Mouse (Mus musculus): ENCODE data around the gene Gstcd. TPM values are rescaled to one million over a fixed set of nuclear protein-coding genes. Genes with fewer than 3 reads are reported as not detected.
A peak's percentile ranks its signal among the peaks of the same experiment; 100 is the strongest.

Gene Gstcd
- polyA plus RNA-seq, 1 experiment: 4.0 TPM

DNA sequence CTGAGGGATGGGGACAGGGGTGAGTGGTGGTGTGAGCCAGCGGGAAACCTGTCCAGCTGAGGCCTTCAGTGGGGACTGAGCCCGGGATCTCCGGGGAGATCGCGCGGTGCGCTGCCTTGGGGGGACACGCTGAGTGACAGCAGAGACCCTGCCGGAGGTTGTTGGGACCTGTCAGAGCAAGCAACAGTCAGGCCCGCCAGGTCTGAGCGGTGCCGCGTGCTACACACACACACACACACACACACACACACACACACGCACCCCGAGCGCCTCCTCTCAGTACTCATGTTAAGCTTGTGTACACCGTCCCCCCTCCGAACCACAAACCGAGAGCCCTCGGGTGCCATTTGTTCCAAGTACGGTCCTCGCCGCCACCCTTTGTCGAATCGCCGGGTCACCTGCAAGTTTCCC, 142.4 kb downstream of the Gstcd start:
- H3K27ac ChIP-seq (ENCODE audit: insufficient read depth, low read length): no peak overlapping the region
- H3K4me1 ChIP-seq (ENCODE audit: control insufficient read depth, insufficient read depth, low read length): no peaks in the 10 kb centered on the region
- no peak for TF ChIP-seq CTCF (IDR thresholded peaks at IDR 0.05; ENCODE audit: extremely low read depth, insufficient read depth, low read length)
- TF ChIP-seq POLR2A (IDR thresholded peaks at IDR 0.05; ENCODE audit: extremely low read depth, insufficient read depth, low read length): no peak
- H3K4me3 ChIP-seq (ENCODE audit: insufficient read depth, low read length): peak overlapping the region; percentile 51

- no peak for TF ChIP-seq CTCF (IDR thresholded peaks at IDR 0.05; ENCODE audit: extremely low read depth, insufficient read depth, low read length)
- TF ChIP-seq POLR2A (IDR thresholded peaks at IDR 0.05; ENCODE audit: extremely low read depth, insufficient read depth, low read length): no peak
- H3K4me3 ChIP-seq (ENCODE audit: insufficient read depth, low read length): 0 out of 2 replicates have a peak overlapping the region, but pooled peaks have one; percentile 17
Measured at GRCm38 (mm10) chr3:132948298-132948795, 143.5 kb downstream of the Gstcd start.

DNA sequence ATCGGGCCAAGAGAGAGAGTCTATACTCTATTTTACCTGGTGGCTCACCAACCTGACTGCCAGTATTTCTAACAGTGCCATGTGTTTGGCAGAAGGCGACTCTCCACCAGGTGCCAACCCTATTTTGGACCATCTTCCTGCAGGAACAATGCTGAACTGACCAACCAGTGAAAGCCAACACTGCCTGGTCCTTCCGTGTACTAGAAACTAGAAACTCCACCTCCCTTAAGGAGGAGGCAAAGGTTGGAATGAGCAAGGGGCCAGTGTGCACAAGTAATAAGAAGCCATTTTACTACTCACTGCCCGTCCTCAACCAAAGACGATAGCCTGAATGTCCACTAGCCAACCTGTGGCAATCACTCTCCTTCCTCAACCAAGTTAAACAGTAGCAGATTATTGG, 145.7 kb downstream of the Gstcd start:
- Histone ChIP-seq H3K4me3 (ENCODE audit: insufficient read depth, low read length) (no peak overlapping the region), H3K4me1 (ENCODE audit: control insufficient read depth, insufficient read depth, low read length) (no peaks in the 10 kb centered on the region), H3K27ac (ENCODE audit: insufficient read depth, low read length) (no peak overlapping the region)
- TF ChIP-seq CTCF (IDR thresholded peaks at IDR 0.05; ENCODE audit: extremely low read depth, insufficient read depth, low read length): no peak
- no peak for TF ChIP-seq POLR2A (IDR thresholded peaks at IDR 0.05; ENCODE audit: extremely low read depth, insufficient read depth, low read length)

More at GRCm38 (mm10) chr3:132948298-132948795, 143.5 kb downstream of the Gstcd start:
- no peaks in the 10 kb centered on the region for H3K4me1 ChIP-seq (ENCODE audit: control insufficient read depth, insufficient read depth, low read length)
- H3K27ac ChIP-seq (ENCODE audit: insufficient read depth, low read length): no peak overlapping the region

GRCm38 (mm10) chr3:132945669-132946068, 146.2 kb downstream of the Gstcd start:
- Histone ChIP-seq H3K4me3 (ENCODE audit: insufficient read depth, low read length) (no peak overlapping the region), H3K27ac (ENCODE audit: insufficient read depth, low read length) (no peak overlapping the region), H3K4me1 (ENCODE audit: control insufficient read depth, insufficient read depth, low read length) (no peaks in the 10 kb centered on the region)
- TF ChIP-seq CTCF (IDR thresholded peaks at IDR 0.05; ENCODE audit: extremely low read depth, insufficient read depth, low read length): no peak
- TF ChIP-seq POLR2A (IDR thresholded peaks at IDR 0.05; ENCODE audit: extremely low read depth, insufficient read depth, low read length): no peak

DNA sequence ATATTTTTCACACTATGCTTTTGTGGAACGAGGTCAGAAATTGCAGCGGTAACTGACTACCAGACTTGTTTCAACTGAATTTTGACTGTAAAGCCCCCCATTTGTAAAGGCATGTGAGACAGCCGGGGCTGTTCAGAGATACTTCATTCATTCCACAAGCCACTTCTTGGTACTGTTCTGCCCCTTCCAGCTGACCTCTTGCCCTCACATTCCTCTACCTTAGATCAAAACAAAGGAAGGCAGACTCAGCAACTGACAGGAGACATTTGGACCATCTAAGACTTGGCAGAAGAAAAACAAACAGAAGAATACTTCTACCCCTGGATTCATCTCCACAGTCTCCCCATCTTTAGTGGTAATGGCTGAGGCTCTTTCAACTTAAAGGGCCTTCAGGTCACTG, 147.2 kb downstream of the Gstcd start:
- H3K4me1 ChIP-seq (ENCODE audit: control insufficient read depth, insufficient read depth, low read length): no peaks in the 10 kb centered on the region
- no peak overlapping the region for H3K27ac ChIP-seq (ENCODE audit: insufficient read depth, low read length)
- TF ChIP-seq CTCF (IDR thresholded peaks at IDR 0.05; ENCODE audit: extremely low read depth, insufficient read depth, low read length): no peak
- no peak overlapping the region for H3K4me3 ChIP-seq (ENCODE audit: insufficient read depth, low read length)

DNA sequence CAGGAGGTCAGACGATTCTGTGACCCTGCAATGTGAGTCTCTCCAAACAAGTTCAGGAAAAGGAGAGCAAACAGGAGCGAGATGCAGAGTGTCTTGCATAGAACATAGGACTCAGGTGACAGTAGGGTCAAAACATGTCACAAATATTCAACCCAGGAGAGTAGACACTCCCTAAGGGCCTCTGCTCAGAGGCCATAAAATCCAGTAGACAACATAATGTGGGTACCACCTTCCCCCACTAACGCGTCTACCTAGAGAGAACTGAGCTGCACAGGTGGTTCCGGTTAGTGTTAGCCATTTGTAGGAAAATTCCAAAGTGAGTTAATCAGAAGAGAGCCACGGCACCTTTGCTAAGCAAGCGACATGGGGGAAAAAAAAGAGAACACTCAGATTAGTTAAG, 147.6 kb downstream of the Gstcd start:
- H3K27ac ChIP-seq (ENCODE audit: insufficient read depth, low read length): no peak overlapping the region
- TF ChIP-seq CTCF (IDR thresholded peaks at IDR 0.05; ENCODE audit: extremely low read depth, insufficient read depth, low read length) (no peak), POLR2A (IDR thresholded peaks at IDR 0.05; ENCODE audit: extremely low read depth, insufficient read depth, low read length) (no peak)
- no peak overlapping the region for H3K4me3 ChIP-seq (ENCODE audit: insufficient read depth, low read length)
- H3K4me1 ChIP-seq (ENCODE audit: control insufficient read depth, insufficient read depth, low read length): no peaks in the 10 kb centered on the region

DNA sequence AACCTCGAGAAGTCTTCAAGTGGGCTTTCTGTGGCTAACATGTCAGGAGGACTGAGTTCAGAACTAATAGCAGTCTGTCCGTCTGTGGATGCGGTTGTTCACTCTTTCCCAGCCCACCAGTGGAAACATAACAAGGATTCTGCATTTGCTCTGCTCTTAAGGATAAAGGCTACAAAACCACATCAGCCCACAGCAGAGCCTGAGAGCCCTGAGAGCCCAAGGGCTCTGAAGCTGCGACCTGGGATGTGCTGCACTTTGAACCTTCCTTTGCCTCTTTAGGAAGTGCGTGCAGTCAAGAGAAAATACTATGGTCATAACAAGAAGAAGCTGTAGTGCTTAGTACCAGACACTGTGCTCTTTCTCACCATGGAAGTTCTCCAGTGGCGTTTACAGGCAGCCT, 149.1 kb downstream of the Gstcd start:
- no peak overlapping the region for H3K27ac ChIP-seq (ENCODE audit: insufficient read depth, low read length)
- H3K4me3 ChIP-seq (ENCODE audit: insufficient read depth, low read length): no peak overlapping the region
- TF ChIP-seq POLR2A (IDR thresholded peaks at IDR 0.05; ENCODE audit: extremely low read depth, insufficient read depth, low read length) (no peak), CTCF (IDR thresholded peaks at IDR 0.05; ENCODE audit: extremely low read depth, insufficient read depth, low read length) (no peak)
- 0 out of 2 replicates have a peak, but pooled peaks cover 1% of the 10 kb centered on the region for H3K4me1 ChIP-seq (ENCODE audit: control insufficient read depth, insufficient read depth, low read length)

- H3K27ac ChIP-seq (ENCODE audit: insufficient read depth, low read length): no peak overlapping the region
- peaks cover 1% of the 10 kb centered on the region; the same call in 1 of the 2 replicates for H3K4me1 ChIP-seq (ENCODE audit: control insufficient read depth, insufficient read depth, low read length)
- no peak overlapping the region for H3K4me3 ChIP-seq (ENCODE audit: insufficient read depth, low read length)
- TF ChIP-seq POLR2A (IDR thresholded peaks at IDR 0.05; ENCODE audit: extremely low read depth, insufficient read depth, low read length) (no peak), CTCF (IDR thresholded peaks at IDR 0.05; ENCODE audit: extremely low read depth, insufficient read depth, low read length) (no peak)
Measured at GRCm38 (mm10) chr3:132940181-132940990, 151.4 kb downstream of the Gstcd start.

GRCm38 (mm10) chr3:132939006-132939405, 152.8 kb downstream of the Gstcd start:
- H3K27ac ChIP-seq (ENCODE audit: insufficient read depth, low read length): no peak overlapping the region
- no peak for TF ChIP-seq CTCF (IDR thresholded peaks at IDR 0.05; ENCODE audit: extremely low read depth, insufficient read depth, low read length)
- no peak for TF ChIP-seq POLR2A (IDR thresholded peaks at IDR 0.05; ENCODE audit: extremely low read depth, insufficient read depth, low read length)
- H3K4me3 ChIP-seq (ENCODE audit: insufficient read depth, low read length): no peak overlapping the region
- peaks cover 1% of the 10 kb centered on the region; the same call in 1 of the 2 replicates for H3K4me1 ChIP-seq (ENCODE audit: control insufficient read depth, insufficient read depth, low read length)

- peaks cover 1% of the 10 kb centered on the region; the same call in 1 of the 2 replicates for H3K4me1 ChIP-seq (ENCODE audit: control insufficient read depth, insufficient read depth, low read length)
- no peak overlapping the region for H3K4me3 ChIP-seq (ENCODE audit: insufficient read depth, low read length)
- TF ChIP-seq CTCF (IDR thresholded peaks at IDR 0.05; ENCODE audit: extremely low read depth, insufficient read depth, low read length) (no peak), POLR2A (IDR thresholded peaks at IDR 0.05; ENCODE audit: extremely low read depth, insufficient read depth, low read length) (no peak)
- H3K27ac ChIP-seq (ENCODE audit: insufficient read depth, low read length): no peak overlapping the region
Measured at GRCm38 (mm10) chr3:132934649-132935048, 157.2 kb downstream of the Gstcd start.

Other genes starting within 250 kb of the Gstcd start
- gene Npnt, start 141.7 kb downstream of the Gstcd start, polyA plus RNA-seq (2012; rRNA removed): 22.5 and 24.0 TPM in 2 replicates
- 7.4 and 7.9 TPM in 2 replicates for gene Ints12, start 193 bp downstream of the Gstcd start, polyA plus RNA-seq (2012; rRNA removed)
- gene Arhgef38, start 142.9 kb upstream of the Gstcd start, polyA plus RNA-seq (2012; rRNA removed): 0.02 TPM in 1 of 2 replicates, not detected in the other
- gene Ppa2, start 218.1 kb upstream of the Gstcd start, polyA plus RNA-seq (2012; rRNA removed): 69.4 and 71.1 TPM in 2 replicates

All from cortical plate, adult 2 months (tissue).